Mouse (Mus musculus): ENCODE measurements around the gene Klkb1.

GRCm38 (mm10) chr8:45268485-45268884, 26.2 kb downstream of the Klkb1 start:
- TF ChIP-seq MYC (IDR thresholded peaks at IDR 0.05; ENCODE audit: low read depth, low read length) (no peak), USF1 (IDR thresholded peaks at IDR 0.05; ENCODE audit: low read depth, low read length) (no peak), POLR2A (IDR thresholded peaks at IDR 0.05; ENCODE audit: low read depth, low read length) (no peak), ZNF384 (IDR thresholded peaks at IDR 0.05; ENCODE audit: low read depth, low read length) (no peak)
